Mouse (Mus musculus) left cerebral cortex, adult 9 months (tissue): ENCODE results near the gene Lrrc1.

Experiments used
- DNase-seq, 2 experiments: peaks; one replicate each; pipeline ENCODE4 v3.0.0; 2022; ENCODE audit warnings: low spot score in 2 of 2

The Lrrc1 gene

DNA sequence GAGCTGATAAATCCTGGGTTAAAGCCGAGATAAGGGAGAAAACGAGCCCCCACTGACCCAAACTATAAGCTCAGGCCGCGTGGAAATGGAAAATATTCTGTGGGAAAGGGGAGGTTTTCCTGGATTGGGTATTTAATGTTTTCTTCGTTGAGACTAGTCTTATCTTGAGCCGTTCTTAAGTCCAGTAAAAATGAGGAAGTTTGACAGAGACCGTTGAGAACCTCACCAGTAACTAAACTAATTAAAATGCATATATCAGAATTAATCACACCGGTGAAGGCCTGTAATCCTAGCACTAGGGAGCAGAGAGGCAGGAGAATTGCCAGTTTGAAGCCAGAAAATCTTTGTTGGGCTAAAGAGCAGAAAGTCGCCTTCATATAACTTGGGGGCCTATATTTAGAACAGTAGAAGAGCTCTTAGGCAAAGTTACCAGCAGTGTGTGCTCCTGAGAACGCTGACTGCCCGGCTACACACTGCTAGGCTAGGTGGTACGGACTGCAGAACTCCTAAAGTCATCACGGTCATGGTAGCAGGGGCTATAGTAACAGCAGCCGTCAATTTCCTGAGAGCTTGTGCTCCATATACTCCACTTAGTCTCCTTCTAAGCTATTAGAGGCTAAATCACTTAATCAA is 116.4 kb downstream of the Lrrc1 start:
- no peak for DNase-seq

GRCm38 (mm10) chr9:77427292-77428114 is 117.2 kb downstream of the Lrrc1 start:
- DNase-seq, result no peak

GRCm38 (mm10) chr9:77426110-77426509 is 118.6 kb downstream of the Lrrc1 start:
- DNase-seq, result no peak

- DNase-seq, result no peak
Measured at GRCm38 (mm10) chr9:77425553-77425952, 119.1 kb downstream of the Lrrc1 start.

DNA sequence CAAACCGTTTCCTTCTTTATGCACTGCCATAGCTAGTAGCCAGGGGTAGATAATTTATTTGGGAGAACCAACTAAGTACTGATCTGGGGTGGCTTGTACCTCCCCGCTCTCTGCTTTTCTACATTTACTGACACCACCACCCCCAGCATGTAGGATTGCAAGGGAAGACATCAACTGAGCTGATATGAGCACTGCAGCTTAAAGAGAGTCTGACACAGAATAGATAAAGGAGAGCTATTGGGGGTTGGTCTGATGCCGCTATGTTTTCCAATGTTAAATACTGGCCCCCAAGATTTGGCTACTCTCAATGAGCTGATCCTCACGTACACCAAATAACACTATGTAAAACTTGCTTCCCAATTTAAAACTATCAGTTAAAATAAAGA is 124.5 kb downstream of the Lrrc1 start:
- DNase-seq, result no peak

DNA sequence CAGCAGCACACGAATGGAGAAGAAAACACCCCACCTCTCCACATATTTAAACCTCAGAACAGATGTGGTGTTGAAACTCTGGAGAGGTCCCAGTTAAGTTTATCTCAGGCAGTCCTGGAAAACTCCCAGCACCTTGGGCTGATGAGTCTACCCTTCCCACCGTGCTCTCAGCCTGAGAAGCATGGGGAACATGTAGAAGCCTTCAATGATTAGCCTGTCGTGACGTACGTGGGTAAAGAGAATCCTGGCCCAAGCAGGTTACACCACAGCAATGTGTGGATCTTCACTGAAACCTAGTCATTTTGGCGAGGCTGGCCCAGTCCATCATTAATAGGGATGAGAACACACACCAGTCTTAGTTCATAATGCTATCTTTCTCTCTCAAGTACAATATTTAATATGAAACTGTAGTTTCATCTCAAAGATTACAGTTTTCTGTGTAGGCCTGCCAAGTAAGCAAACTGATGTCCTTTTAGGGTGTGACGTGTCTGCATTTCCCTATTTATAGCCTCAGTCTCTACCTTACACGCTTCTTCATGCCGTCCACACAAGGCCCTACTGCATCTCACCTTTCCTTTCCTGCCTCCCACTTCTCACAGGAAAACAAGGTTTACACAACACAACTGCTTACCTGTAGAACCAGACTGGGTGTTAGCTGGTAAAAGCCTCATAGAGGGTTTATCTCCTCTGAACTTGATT is 125.0 kb downstream of the Lrrc1 start:
- no peak for DNase-seq

- no peak for DNase-seq
Measured at GRCm38 (mm10) chr9:77418800-77419199, 125.9 kb downstream of the Lrrc1 start.

DNA sequence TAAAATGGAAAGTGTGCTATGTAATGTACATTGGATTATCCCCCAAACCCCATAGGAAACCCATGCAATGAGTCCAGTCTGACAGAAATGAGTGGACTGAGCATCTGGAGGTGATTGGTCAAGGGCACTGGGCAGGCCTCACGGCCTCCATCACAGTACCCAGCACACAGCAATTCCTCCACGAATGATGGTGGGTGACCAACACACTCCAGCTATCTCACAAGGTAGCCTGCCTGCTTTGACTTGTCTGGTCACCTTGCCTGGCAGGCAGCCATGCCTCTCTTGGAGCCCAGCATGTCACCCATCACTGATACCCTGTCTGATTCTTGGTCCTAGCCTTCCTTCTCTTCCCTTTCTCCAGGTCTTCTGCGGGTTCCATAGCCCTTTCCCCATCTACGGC is 128.2 kb downstream of the Lrrc1 start:
- no peak for DNase-seq

- no peak for DNase-seq
Measured at GRCm38 (mm10) chr9:77416002-77416401, 128.7 kb downstream of the Lrrc1 start.

- DNase-seq, result no peak
Measured at GRCm38 (mm10) chr9:77411830-77412425, 132.7 kb downstream of the Lrrc1 start.

- no peak for DNase-seq
Measured at GRCm38 (mm10) chr9:77410968-77411367, 133.7 kb downstream of the Lrrc1 start.

DNA sequence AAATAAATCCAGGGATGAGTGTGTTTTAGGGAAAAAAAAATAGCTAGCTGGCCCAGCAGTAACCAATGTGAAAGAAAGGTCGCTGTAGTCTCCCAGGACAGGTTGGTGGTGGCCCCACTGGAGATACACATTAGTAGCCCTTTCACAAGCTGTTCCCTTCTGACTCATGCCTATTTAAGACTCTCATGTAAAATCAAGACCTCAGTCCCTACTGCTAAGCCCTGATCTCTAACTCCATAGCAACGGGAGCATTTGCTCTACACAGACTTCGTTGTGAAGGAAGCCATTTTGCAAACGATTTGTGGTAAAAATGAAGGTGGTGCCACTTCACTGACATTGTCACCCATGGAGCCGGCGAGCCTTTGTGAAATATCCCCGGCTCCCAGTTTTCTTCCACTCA is 134.1 kb downstream of the Lrrc1 start:
- no peak for DNase-seq

DNA sequence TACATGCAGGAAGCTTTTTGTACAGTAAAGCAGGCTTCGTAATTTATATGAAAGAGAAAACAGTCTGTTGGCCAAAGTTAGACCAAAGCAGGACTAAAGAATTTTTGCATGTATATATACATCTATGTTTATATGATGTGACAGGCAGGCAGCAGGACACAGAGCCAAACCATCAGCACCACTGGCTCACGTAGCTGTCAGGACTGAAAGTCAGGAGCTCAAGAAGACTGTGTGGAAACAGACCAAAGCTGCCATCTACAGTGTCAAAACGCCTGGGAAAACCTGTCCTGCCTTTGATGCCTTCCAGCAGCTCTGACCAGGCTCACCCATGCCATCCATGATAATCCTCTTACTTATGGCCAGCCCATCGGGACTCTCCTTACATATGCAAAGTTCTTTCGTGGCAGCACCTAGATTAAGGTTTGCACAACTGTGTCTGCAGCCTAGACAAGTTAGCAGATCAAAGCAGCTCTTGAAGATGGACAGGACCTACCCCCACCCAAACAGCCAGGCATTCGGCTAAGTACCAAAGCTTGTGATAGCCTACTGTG is 136.5 kb downstream of the Lrrc1 start:
- no peak for DNase-seq

GRCm38 (mm10) chr9:77406906-77407305 is 137.8 kb downstream of the Lrrc1 start:
- no peak for DNase-seq

DNA sequence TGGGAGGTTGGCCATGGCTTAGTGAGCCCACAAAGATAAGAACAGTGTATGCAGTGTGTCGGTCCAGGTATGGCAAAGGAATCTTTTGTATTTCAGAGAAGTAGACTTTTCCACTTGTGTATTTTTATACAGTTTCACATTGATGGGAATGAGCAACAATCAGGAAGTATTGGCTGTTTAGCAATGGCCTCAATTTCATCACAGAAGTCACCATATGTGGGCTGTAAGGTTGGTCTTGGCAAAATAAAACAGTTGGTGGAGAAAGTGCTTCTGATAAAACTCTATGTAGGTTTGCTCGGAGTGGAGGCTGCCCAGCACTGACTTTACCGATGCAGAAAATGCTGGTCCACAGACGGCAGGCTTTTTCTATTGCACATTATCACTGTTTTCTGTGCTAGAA is 140.2 kb downstream of the Lrrc1 start:
- DNase-seq, result no peak

DNA sequence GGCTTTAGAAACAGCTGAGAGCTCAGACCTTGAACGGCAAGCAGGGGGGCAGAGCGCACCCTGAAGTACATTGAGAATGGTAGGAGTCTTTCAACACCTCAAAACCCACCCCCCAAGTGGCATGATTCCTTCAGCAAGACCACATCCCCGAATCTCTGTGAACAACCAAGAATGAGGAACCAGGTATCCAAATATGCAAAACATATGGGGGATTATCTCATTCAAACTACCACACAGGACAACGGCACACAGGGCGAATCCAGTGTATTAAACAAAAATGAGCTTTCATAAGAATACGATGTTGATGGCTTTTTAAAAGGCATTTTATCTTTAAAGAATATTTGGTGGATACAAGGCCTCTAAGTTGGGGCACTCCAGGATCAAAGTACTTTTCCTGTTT is 140.7 kb downstream of the Lrrc1 start:
- no peak for DNase-seq

- no peak for DNase-seq
Measured at GRCm38 (mm10) chr9:77402971-77403370, 141.7 kb downstream of the Lrrc1 start.

DNA sequence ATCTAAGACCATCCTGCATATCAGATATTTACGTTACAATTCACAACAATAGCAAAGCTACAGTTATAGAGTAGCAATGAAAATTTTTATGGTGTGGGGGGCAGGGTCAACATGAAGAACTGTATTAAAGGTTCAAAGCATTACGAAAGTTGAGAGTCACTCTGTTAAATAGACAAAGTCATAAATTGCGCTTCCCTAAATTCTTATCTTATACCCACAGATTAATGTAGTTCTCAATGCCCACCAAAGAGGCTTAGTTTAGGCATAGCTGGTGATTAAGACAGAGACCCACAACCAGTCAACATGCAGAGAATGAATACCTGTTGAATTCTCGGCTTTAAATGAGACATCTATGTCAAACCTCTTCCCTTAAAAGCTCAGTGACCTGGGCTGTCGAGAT is 144.9 kb downstream of the Lrrc1 start:
- no peak for DNase-seq

DNA sequence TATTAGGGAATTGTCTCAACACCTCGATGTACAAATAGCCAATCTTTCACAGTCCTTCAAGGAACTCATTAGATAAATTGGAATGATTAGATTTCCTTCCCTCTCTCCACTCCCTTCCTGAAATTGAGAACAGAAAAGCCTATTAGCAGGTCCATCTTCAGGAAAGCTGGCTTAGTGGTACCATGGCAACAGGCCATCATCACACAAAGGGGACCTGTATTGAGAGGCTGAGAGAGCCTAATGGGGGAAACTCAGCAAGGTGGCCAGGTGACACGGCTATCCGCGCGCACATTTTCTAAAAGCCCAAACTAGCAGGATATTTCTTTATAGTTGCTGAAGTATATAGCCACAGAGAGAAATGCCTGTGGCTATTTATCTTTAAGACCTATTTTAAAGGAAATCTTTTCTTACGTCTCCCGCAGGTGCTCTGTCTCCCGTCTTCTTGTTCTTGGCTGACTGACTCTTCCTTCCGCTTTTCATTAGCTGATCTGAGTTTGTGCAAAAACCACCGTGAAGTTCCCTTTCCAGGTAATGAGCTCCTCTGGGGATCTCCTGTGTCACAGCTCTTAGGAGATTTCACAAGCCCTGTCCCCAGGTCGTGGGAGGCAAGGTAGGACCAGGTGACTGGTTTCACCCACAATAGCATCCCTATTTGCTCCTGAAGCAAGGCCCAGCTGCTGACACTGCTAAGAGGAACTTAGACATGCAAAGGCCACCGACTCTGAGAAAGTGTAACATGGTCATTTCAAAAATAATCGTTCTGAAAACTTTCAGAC is 145.6 kb downstream of the Lrrc1 start:
- no peak for DNase-seq

- DNase-seq, result no peak
Measured at GRCm38 (mm10) chr9:77397027-77397426, 147.6 kb downstream of the Lrrc1 start.

DNA sequence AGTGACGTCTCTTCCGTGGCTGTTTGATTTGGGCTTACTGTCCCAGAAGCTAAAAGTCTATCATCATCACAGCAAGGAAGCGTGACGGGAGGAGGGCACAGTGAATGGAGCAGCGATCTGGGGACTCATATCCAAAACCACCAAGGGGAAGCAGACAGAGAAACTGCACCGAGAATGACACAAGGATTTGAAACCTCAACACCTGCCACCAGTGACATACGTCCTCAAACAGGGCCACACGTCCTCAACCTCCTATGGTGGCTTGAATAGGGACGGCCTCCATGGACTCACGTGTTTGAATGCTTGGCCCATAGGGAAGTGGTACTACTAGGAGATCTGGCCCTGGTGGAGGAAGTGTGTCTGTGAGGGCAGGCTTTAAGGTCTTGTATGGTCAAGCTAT is 153.4 kb downstream of the Lrrc1 start:
- no peak for DNase-seq
